Mouse (Mus musculus): ENCODE data around the gene Hoxd13. TPM values are rescaled to one million over a fixed set of nuclear protein-coding genes. Genes with fewer than 3 reads are reported as not detected.

Hoxd13 gene
- polyA plus RNA-seq, 1 experiment from 2014 or later = not detected

GRCm38 (mm10) chr2:74667191-74667841 is 794 bp upstream of the Hoxd13 start:
- no peaks in the 10 kb centered on the region for H3K9me3 ChIP-seq
- no peak overlapping the region for H3K9ac ChIP-seq (replicated peaks)
- no peak for ATAC-seq (replicated peaks)
- 1% methylated on average over 36 of the region's 36 CpGs for WGBS
- no peak overlapping the region for H3K4me3 ChIP-seq
- H3K4me1 ChIP-seq = peaks cover 12% of the 10 kb centered on the region
- H3K4me2 ChIP-seq (replicated peaks) = no peak overlapping the region
- no peak overlapping the region for H3K27ac ChIP-seq (replicated peaks)
- no peaks in the 10 kb centered on the region for H3K36me3 ChIP-seq
- H3K27me3 ChIP-seq = peaks cover 96% of the 10 kb centered on the region

DNA sequence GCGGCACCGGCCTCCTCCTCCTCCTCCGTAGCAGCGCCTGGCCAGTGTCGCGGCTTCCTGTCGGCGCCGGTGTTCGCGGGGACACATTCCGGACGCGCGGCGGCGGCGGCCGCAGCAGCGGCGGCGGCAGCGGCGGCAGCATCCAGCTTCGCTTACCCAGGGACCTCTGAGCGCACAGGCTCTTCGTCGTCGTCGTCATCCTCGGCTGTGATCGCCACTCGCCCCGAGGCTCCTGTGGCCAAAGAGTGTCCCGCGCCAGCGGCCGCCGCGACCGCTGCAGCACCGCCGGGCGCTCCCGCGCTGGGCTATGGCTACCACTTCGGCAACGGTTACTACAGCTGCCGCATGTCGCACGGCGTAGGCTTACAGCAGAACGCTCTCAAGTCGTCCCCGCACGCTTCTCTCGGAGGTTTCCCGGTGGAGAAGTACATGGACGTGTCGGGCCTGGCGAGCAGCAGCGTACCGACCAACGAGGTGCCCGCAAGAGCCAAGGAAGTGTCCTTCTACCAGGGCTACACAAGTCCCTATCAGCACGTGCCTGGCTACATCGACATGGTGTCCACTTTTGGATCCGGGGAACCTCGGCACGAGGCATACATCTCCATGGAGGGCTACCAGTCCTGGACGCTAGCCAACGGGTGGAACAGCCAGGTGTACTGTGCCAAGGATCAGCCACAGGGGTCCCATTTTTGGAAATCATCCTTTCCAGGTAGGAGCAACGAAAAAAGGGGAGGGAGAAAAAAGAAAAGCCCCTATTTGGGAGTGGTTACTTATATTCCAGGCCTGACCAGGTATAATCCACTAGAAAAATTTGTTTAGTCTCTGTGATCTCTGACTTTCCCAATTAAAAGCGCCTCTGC is 490 bp downstream of the Hoxd13 start:
- WGBS = 1% methylated on average over 60 of the region's 74 CpGs
- peak overlapping the region; percentile 48 for H3K4me2 ChIP-seq (replicated peaks)
- ATAC-seq (replicated peaks) = no peak; the same call in 1 of the 2 replicates
- peaks cover 17% of the 10 kb centered on the region for H3K4me1 ChIP-seq
- H3K9me3 ChIP-seq = no peaks in the 10 kb centered on the region
- H3K9ac ChIP-seq (replicated peaks) = no peak overlapping the region
- no peaks in the 10 kb centered on the region for H3K36me3 ChIP-seq
- peaks cover 96% of the 10 kb centered on the region for H3K27me3 ChIP-seq
- H3K27ac ChIP-seq (replicated peaks) = no peak overlapping the region
- H3K4me3 ChIP-seq = peak overlapping the region; percentile 21

GRCm38 (mm10) chr2:74669230-74669578 is 1.1 kb downstream of the Hoxd13 start:
- Histone ChIP-seq H3K9ac (replicated peaks) (no peak overlapping the region), H3K9me3 (no peaks in the 10 kb centered on the region), H3K27ac (replicated peaks) (no peak overlapping the region), H3K27me3 (peaks cover 96% of the 10 kb centered on the region), H3K36me3 (no peaks in the 10 kb centered on the region), H3K4me1 (peaks cover 17% of the 10 kb centered on the region), H3K4me3 (no peak overlapping the region), H3K4me2 (replicated peaks) (no peak overlapping the region)
- no peak for ATAC-seq (replicated peaks)
- 4% methylated on average over 3 of the region's 3 CpGs for WGBS

GRCm38 (mm10) chr2:74669650-74670235 is 1.6 kb downstream of the Hoxd13 start:
- Histone ChIP-seq H3K36me3 (no peaks in the 10 kb centered on the region), H3K4me3 (no peak overlapping the region), H3K4me2 (replicated peaks) (no peak overlapping the region), H3K27me3 (peaks cover 96% of the 10 kb centered on the region), H3K27ac (replicated peaks) (no peak overlapping the region), H3K9ac (replicated peaks) (no peak overlapping the region), H3K9me3 (no peaks in the 10 kb centered on the region), H3K4me1 (peaks cover 17% of the 10 kb centered on the region)
- WGBS = under 1% methylated on average over 14 of the region's 14 CpGs
- no peak for ATAC-seq (replicated peaks)

DNA sequence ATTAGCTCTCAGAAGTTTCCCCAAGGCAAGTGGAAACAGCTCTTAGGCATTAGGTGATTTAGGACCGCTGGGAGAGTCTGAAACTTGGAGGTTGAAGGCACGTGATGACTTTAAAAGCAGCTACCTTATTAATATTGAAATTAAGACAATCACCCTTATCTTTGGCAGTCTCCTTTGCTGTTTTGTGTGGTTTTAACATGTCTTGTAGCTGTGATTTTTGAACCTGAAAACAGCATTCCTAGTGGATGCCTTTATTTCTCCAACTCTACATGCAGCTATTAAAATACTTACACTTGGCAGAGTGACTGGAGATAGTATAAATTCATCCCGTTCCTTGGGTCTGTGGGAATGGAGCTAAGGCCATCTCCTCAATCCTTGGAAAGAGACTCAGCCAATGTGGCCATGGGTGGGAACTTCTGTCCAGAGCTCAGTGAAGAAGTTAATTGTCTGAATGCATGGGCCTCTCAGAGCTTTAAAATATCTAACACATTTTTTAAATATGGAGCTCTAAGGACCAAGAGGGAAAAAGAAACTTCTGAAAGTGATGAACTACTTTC is 2.6 kb downstream of the Hoxd13 start:
- H3K27me3 ChIP-seq = peaks cover 97% of the 10 kb centered on the region
- 1% methylated on average over 3 of the region's 3 CpGs for WGBS
- no peak overlapping the region for H3K9ac ChIP-seq (replicated peaks)
- no peak overlapping the region for H3K27ac ChIP-seq (replicated peaks)
- no peak for ATAC-seq (replicated peaks)
- no peak overlapping the region for H3K4me3 ChIP-seq
- H3K9me3 ChIP-seq = no peaks in the 10 kb centered on the region
- no peak overlapping the region for H3K4me2 ChIP-seq (replicated peaks)
- peaks cover 17% of the 10 kb centered on the region for H3K4me1 ChIP-seq
- H3K36me3 ChIP-seq = no peaks in the 10 kb centered on the region

- H3K27me3 ChIP-seq = peaks cover 99% of the 10 kb centered on the region
- 6% methylated on average over 5 of the region's 5 CpGs for WGBS
- ATAC-seq (replicated peaks) = no peak
- H3K9me3 ChIP-seq = no peaks in the 10 kb centered on the region
- H3K4me2 ChIP-seq (replicated peaks) = no peak overlapping the region
- H3K27ac ChIP-seq (replicated peaks) = no peak overlapping the region
- no peaks in the 10 kb centered on the region for H3K36me3 ChIP-seq
- H3K4me1 ChIP-seq = peaks cover 17% of the 10 kb centered on the region
- H3K9ac ChIP-seq (replicated peaks) = no peak overlapping the region
- H3K4me3 ChIP-seq = no peak overlapping the region
Observed at GRCm38 (mm10) chr2:74671847-74672246, 3.7 kb downstream of the Hoxd13 start.

DNA sequence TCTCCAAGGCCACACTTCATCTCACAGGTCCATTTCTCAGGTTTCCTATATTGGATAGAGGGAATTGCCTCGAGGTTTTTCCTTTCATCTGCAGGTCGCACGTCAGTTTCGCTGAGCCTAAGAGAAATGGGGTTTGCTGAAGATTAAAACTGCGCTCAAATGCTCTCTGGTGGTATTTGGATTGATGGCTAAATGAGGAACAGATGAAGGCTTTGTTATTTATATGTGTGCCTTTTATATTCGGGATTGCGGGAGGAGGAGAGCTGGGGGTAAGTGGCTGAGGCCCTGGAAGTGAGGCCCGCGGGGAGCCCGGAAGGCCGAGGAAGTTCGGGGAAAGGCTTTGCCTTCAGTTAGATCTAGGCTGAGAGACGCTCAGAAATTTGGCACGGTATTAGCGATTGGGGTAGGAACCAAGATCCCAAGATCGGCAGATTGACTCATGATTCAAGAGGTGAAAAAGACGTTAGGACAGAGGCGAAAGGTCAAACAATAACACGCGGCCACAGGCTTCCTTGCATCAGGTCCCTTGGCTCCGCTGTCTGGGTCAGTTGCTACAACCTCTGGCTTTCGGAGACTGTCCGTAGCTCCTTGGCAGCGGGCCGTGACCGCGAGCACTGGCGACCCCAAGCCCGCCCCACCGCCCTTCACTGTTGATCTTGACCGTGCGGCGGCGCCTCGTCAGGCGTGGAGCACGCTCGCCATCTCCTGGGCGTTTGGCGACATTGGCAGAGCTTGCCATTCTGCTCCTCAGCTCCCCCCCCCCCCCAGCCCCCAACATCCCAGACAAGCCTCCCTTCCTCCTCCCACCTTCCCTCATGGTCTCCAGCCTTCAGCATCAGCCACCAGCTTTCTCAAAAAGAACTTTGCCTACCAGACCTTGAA is 4.6 kb downstream of the Hoxd13 start:
- H3K4me1 ChIP-seq = peaks cover 16% of the 10 kb centered on the region
- no peaks in the 10 kb centered on the region for H3K36me3 ChIP-seq
- H3K27ac ChIP-seq (replicated peaks) = no peak overlapping the region
- 2% methylated on average over 40 of the region's 40 CpGs for WGBS
- no peak overlapping the region for H3K9ac ChIP-seq (replicated peaks)
- peaks cover 99% of the 10 kb centered on the region for H3K27me3 ChIP-seq
- no peaks in the 10 kb centered on the region for H3K9me3 ChIP-seq
- peak overlapping the region; percentile 27 for H3K4me3 ChIP-seq
- ATAC-seq (replicated peaks) = peak; percentile 55; the same call in 1 of the 2 replicates
- peak overlapping the region; percentile 39 for H3K4me2 ChIP-seq (replicated peaks)

- no peaks in the 10 kb centered on the region for H3K36me3 ChIP-seq
- WGBS = 2% methylated on average over 24 of the region's 24 CpGs
- peaks cover 5% of the 10 kb centered on the region; the same call in 1 of the 2 replicates for H3K4me1 ChIP-seq
- H3K4me2 ChIP-seq (replicated peaks) = no peak overlapping the region
- no peak overlapping the region for H3K4me3 ChIP-seq
- no peak for ATAC-seq (replicated peaks)
- peaks cover 99% of the 10 kb centered on the region for H3K27me3 ChIP-seq
- no peak overlapping the region for H3K9ac ChIP-seq (replicated peaks)
- H3K9me3 ChIP-seq = no peaks in the 10 kb centered on the region
- H3K27ac ChIP-seq (replicated peaks) = no peak overlapping the region
Observed at GRCm38 (mm10) chr2:74673835-74674425, 5.8 kb downstream of the Hoxd13 start.

GRCm38 (mm10) chr2:74674881-74675665 is 7.0 kb downstream of the Hoxd13 start, which contains the start of gene Hoxd12:
Gene Hoxd12 (plus strand): TSS chr2:74675013.
- H3K9me3 ChIP-seq = no peaks in the 10 kb centered on the region
- H3K4me3 ChIP-seq = no peak within 1 kb of the TSS
- H3K4me2 ChIP-seq (replicated peaks) = no peak within 1 kb of the TSS
- H3K27ac ChIP-seq (replicated peaks) = no peak within 1 kb of the TSS
- 2% methylated on average over 47 of the region's 47 CpGs for WGBS
- no peaks in the 10 kb centered on the region for H3K36me3 ChIP-seq
- peaks cover 8% of the 10 kb centered on the region; the same call in 1 of the 2 replicates for H3K4me1 ChIP-seq
- no peak for ATAC-seq (replicated peaks)
- peaks cover 99% of the 10 kb centered on the region for H3K27me3 ChIP-seq
- H3K9ac ChIP-seq (replicated peaks) = no peak within 1 kb of the TSS

GRCm38 (mm10) chr2:74675666-74676282 is 7.7 kb downstream of the Hoxd13 start:
- Histone ChIP-seq H3K36me3 (no peaks in the 10 kb centered on the region), H3K9me3 (no peaks in the 10 kb centered on the region), H3K4me1 (peaks cover 8% of the 10 kb centered on the region; the same call in 1 of the 2 replicates), H3K4me3 (no peak overlapping the region), H3K27me3 (peaks cover 99% of the 10 kb centered on the region), H3K4me2 (replicated peaks) (no peak overlapping the region), H3K9ac (replicated peaks) (no peak overlapping the region), H3K27ac (replicated peaks) (no peak overlapping the region)
- WGBS = 5% methylated on average over 24 of the region's 24 CpGs
- no peak for ATAC-seq (replicated peaks)
